Mouse (Mus musculus) urinary bladder, adult 2 months (tissue): ENCODE results near the gene Rnf114. TPM values are rescaled to one million over a fixed set of nuclear protein-coding genes. Genes with fewer than 3 reads are reported as not detected.

Experiments used
- DNase-seq: peaks from one replicate; pipeline ENCODE4 v3.0.0; 2022; ENCODE audit warnings: low spot score
- polyA plus RNA-seq: library from polyadenylated mRNA; depleted of rRNA; stranded (reverse); fragments of >200 nt; gene quantifications from 2 replicates; pipeline ENCODE4 v1.2.3, GENCODE M21; 2012

The Rnf114 gene
- polyA plus RNA-seq, 1 experiment: 78.6 TPM

- DNase-seq: no peak
These were observed 48.1 kb downstream of the Rnf114 start for GRCm38 (mm10) chr2:167540477-167541110.

DNA sequence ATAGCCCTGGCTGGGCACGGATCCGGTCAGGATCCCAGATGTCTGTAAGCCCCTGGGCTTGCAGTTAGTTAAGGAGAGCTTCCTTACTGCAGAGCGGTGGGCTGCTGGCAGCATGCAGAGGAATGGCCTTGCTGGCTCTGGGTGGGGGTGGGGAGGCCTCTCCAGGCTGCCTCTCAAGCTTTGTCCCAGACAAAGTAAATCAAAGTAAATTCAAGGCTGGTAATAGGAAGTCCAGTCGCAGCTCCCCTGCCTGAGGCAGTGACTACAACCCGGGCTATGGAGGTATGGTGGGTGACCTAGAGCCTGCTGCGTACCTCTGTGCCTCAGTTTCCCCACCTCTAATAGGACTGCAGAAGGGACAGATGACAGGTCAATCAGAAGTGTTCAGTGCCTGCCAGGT, 48.9 kb downstream of the Rnf114 start:
- no peak for DNase-seq

- DNase-seq: no peak
These were observed 49.3 kb downstream of the Rnf114 start for GRCm38 (mm10) chr2:167541761-167542160.

GRCm38 (mm10) chr2:167542361-167542760, 49.9 kb downstream of the Rnf114 start:
- DNase-seq: no peak

DNA sequence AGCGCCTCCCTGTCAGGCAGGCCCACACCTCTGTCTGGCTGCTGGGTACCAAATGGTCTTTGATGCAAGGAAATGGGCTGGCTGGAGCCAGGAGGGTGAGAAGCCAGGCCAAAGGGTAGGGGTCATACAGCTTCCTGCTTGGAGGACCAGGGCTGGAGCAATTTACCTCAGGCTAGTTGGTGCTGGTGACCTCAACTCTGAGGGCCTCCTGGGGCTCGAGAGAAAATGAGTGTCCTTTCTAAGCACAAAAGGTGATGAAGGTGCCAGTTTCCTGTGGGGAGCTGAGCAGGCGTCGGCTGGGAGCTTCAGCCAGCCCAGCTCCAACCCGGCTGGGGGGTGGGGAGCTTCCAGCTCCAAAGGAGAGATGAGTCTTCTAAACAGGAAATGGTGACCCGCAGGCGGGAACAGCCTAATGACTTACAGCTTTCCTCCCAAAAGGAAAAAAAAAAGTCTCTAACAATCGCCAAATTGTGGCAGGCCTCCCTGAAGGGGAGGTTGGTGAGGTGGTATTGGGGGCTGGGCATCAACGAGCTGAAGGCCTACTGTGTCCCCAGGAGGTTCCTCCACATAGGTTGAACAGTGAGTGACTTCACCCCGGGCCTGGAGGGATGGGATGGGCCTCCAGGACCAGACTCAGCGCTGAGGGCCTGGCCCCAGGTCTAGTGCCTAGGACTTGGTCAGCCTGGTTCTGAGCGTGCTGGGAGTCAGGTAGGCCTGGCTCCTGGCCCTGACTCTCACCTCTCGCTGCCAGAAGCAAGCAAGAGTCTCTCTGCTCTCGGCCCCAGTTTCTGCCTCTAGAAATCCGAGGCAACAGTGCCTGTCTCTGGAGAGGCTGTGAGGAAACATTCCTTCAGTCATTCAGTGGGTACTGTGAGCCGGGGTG, 50.9 kb downstream of the Rnf114 start:
- no peak for DNase-seq

- DNase-seq: no peak
These were observed 51.5 kb downstream of the Rnf114 start for GRCm38 (mm10) chr2:167544004-167544356.

DNA sequence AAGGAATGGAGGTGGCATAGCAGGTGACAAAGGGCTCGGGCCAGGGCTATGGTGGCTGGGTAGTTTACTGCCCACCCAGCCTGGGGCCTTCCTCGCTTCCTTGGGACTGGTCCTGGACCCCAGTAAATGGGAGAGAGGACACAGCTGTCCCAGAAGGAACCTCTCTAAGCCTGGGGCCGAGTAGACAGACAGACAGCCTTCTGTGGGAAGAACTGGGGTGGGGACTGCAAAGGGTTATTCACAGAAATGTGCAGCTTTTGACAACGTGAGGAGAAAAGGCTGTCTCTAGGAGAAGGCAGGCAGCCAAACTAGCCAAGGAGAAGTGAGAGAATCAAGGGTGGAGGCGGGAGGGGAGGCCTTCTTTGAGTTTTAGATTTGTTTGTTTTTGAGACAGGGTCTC, 52.0 kb downstream of the Rnf114 start:
- DNase-seq: no peak

- DNase-seq: no peak
These were observed 54.2 kb downstream of the Rnf114 start for GRCm38 (mm10) chr2:167546447-167547195.

GRCm38 (mm10) chr2:167547444-167547843, 55.0 kb downstream of the Rnf114 start:
- DNase-seq: no peak

GRCm38 (mm10) chr2:167548961-167549360, 56.5 kb downstream of the Rnf114 start:
- no peak for DNase-seq

DNA sequence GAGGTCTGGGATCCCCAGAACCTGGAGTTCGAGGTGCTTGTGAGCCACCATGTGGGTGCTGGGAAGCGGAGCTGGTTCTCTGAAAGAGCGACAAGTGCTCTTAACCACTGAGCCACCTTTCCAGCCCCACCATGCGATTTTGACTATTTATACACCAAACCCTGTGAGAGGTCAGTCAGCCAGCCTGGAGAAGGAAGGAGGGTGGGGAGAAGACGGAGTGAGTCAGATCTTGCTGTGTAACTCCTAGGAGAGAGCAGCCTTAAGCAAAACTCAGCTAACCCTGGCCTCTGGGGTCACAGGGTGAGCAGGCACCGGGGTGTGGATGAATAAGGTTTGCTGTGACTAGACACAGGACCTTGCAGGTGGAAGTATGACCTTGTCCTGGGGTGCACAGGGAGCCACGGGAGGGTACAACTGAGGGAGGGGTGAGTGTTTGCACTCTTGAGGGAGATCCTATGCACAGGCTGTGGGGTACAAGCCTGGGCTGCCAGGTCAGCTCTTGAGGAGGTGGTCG, 58.0 kb downstream of the Rnf114 start:
- DNase-seq: no peak

DNA sequence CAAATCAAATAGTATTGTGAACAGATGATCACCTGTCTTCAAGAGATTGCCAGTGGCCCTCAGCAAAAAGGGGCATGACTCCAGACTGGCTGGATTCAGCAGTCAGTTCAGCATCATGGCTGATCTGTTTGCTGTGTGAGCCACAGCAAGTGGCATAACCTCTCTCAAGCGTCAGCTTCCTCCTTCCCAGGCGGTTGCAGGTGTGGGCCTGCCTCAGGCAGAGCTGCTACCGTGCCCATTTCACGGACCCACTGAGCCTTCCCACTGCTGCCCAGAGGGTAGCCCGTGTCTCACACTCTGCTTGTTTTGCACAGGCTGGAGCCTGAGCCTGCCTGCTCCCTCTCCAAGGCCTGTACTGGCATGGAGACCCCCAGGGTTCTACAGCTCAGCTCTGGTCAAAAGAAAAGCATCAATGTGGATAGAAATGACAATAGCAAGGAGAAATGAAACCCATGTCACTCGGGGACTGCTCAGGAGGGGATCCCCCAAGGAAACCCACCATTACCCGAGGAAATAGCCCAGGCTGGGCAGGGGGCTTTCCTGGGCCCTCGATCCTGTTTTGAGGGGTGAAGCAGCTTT, 59.0 kb downstream of the Rnf114 start:
- DNase-seq: no peak

DNA sequence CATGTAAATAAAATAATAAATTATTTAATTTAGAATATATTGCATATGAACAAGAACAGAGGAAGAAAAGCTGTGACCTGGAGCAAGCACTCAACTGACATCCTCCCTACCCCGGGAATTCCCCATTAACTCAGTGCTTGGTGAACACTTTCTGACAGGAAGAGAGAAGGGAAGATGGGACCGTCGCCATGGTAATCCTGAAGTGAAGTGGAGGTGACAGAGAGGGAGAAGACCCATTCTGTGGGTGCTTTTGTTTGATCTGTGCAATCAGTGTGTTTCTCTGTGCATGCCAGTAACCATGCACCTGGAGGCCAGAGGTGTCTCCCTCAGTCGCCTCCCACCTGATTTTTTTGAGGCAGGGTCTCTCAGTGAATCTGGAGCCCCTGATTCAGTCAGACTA, 59.8 kb downstream of the Rnf114 start:
- DNase-seq: no peak

- DNase-seq: no peak
These were observed 60.5 kb downstream of the Rnf114 start for GRCm38 (mm10) chr2:167552927-167553402.

DNA sequence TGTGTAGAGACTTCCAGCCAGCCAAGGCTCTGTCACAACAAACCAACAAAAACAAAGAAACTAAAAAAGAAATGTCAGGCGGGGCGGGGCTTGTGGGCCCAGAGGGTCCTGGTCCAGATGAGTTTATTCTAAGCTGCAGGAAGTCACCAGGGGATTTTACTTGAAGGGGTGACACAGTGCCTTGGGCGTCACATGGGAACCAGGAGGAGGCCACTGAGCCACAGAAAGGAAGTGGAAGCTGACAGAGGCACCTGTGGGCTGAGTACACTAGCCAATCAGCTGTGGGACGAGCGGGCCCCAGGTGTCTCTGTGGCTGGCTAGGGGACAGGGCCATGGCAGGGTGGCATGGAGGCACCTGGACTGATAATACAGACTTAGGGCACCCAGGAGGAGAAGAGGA, 63.3 kb downstream of the Rnf114 start:
- no peak for DNase-seq

DNA sequence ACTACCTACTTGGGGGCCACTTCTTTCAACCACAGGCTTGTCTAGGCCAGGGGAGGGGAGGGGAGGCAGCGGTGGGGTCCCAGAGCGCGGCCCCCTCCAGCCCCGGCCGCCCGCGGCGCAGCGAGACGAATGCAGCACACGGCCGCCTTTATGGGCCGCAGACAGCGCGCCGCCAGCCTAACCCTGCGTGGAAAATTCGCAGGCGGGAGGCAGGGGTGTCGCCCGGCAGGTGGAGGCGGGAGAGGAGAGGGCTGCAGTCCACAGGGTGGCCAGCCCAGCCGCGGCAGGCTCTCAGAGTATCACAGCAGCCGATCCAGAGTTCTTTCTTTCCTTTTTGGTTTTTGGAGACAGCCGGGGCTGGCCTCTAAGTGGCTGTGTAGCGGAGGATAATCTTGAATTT, 67.0 kb downstream of the Rnf114 start:
- no peak for DNase-seq

GRCm38 (mm10) chr2:167562101-167562500, 69.7 kb downstream of the Rnf114 start:
- no peak for DNase-seq

DNA sequence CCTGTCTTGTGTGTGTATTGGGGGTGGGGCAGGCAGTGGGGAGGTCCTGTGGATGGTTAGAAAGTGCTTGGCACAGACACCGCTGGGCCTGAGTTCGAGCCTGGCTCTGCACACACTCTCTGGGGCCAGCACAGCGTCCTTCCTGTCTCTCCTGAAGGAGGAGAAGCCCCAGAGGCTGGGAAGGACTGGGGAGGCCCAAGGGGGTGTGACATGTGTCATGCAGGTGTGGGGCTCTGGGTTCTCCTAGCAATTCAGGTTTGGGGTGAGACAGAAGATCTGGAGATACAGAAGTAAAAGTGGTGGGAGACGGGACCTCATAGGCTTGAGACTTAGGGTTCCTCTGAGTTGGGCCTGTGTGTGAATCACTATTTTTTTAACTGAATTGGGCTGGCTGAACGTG, 70.6 kb downstream of the Rnf114 start:
- no peak for DNase-seq

- no peak for DNase-seq
These were observed 71.3 kb downstream of the Rnf114 start for GRCm38 (mm10) chr2:167563703-167564102.

- no peak for DNase-seq
These were observed 72.3 kb downstream of the Rnf114 start for GRCm38 (mm10) chr2:167564551-167565311.

DNA sequence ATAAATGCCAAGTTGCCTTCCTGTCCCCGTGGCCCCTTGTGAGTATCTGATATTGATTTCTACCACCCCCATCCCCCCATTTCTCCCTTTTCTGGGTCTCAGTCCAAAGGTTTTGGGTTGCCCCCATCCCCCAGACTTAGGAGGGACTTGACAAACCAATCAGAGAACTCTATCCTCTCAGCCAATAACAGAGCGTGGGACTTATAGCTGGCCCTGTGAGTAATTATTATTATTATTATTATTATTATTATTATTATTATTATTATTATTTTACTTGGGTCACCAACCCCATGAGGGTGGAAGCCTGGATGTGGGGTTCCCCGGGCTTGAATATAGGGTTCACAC, 72.8 kb downstream of the Rnf114 start:
- no peak for DNase-seq
